Mouse (Mus musculus) kidney, adult 2 months (tissue): ENCODE measurements around the gene Cemip.

ENCODE experiments used
- CTCF ChIP-seq: fragments of 200-500 bp; conservative IDR thresholded peaks from 2 replicates; pipeline ENCODE4 v1.5.1; 2011; ENCODE audit warnings: low read depth, mild to moderate bottlenecking, control low read depth, low read length, moderate library complexity, mixed read lengths; ENCODE audit not compliant: insufficient read depth, insufficient read length
- POLR2A ChIP-seq: fragments of 200-500 bp; IDR thresholded peaks from one replicate; pipeline ENCODE4 v1.6.1; 2011; ENCODE audit warnings: low read depth, low read length, control low read depth

DNA sequence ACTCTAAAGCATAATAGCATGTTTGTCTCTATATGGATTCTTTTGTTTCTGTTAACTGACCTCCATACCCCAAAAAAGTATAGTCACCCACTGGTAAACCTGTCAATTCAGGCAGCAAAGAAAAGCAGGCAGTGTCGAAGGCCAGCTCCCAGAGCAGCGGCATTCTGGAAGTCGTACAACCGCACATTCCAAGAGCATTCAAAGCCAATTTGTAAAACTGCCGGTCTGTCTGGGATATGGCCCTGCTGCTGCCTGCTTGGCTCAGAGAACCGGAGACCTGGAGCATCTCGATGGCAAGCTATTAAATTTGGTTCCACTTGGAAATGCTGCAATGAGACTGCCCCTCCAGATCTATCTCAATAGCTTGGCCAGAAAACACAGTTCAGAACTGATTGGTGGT lies 113.8 kb downstream of the Cemip start:
- TF ChIP-seq POLR2A (no peak), CTCF (no peak)
